Comparison of ENCODE assay signal across 17 mouse cellular contexts in the genomic region with DNA sequence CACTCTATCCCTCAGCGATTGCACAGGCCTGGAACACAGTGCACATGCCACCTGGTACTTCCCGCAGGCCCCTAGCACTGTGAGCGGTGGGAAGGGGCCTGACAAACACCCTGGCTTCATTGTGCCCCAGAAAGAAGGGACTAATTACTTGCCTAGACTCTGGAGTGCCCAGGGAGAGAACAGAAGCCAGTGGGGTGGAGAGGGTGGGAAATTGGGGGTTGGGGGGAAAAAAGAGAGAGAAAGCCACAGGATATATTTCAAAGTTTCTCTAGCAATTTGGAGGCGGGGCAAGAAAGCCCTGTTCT. TPM values are rescaled to one million over a fixed set of nuclear protein-coding genes. Genes with fewer than 3 reads are reported as not detected.
DNase-seq lines count a peak whose midpoint lies in the region; ATAC-seq and TF ChIP-seq lines count a peak whose summit lies in the region.
"Had no signal": no experiment of that assay in that cellular context is flagged by ENCODE, and none has a peak within 500 bp of the region (broad histone marks: within the 10 kb centered on the region; RNA-seq: fewer than 3 reads in every experiment).

No protein-coding gene starts in this region.

- no peak for TF ChIP-seq CTCF in E14TG2a.4 (conservative IDR thresholded peaks at IDR 0.05; ENCODE audit: low read length)
- TF ChIP-seq CTCF in layer of hippocampus, adult 2 months (conservative IDR thresholded peaks at IDR 0.05): no peak

- ATAC-seq in hindbrain, embryonic 16.5 days: no peak
- no peak; the same call in none of the 2 replicates for ATAC-seq in embryonic facial prominence, embryonic 14.5 days (ENCODE audit: low read depth)
- 0 out of 2 replicates have a peak, but pooled peaks have one; percentile 26 for ATAC-seq in limb, embryonic 12.5 days (ENCODE audit: insufficient number of reproducible peaks, insufficient read depth, low FRiP score, low TSS enrichment, low read depth)

- peak overlapping the region; percentile 68 for H3K27ac ChIP-seq in hindbrain, embryonic 10.5 days
- no peak overlapping the region for H3K27ac ChIP-seq in hindbrain, embryonic 16.5 days (ENCODE audit: low read depth, low read length)
- H3K27ac ChIP-seq in embryonic facial prominence, embryonic 14.5 days (replicated peaks; ENCODE audit: low read depth, low read length): no peak overlapping the region
- peak overlapping the region; percentile 1; the same call in 1 of the 2 replicates for H3K27ac ChIP-seq in limb, embryonic 12.5 days
- H3K27ac ChIP-seq in layer of hippocampus, adult 2 months: no peak overlapping the region
- H3K27ac ChIP-seq: heart, embryonic 15.5 days; hindbrain, embryonic 15.5 days had no signal

- WGBS in hindbrain, embryonic 10.5 days: 32% methylated on average over 4 of the region's 4 CpGs
- 16% methylated on average over 4 of the region's 4 CpGs for WGBS in hindbrain, embryonic 16.5 days
- WGBS in embryonic facial prominence, embryonic 14.5 days: 60% methylated on average over 4 of the region's 4 CpGs
- 31% methylated on average over 4 of the region's 4 CpGs for WGBS in limb, embryonic 12.5 days

- no peaks in the 10 kb centered on the region for H3K9me3 ChIP-seq in hindbrain, embryonic 10.5 days
- no peaks in the 10 kb centered on the region for H3K9me3 ChIP-seq in hindbrain, embryonic 16.5 days (ENCODE audit: control insufficient read depth, low read length)
- H3K9me3 ChIP-seq in E14TG2a.4 (ENCODE audit: low read length): no peaks in the 10 kb centered on the region
- H3K9me3 ChIP-seq in embryonic facial prominence, embryonic 14.5 days (ENCODE audit: control insufficient read depth, low read length): no peaks in the 10 kb centered on the region
- H3K9me3 ChIP-seq in limb, embryonic 12.5 days: no peaks in the 10 kb centered on the region
- H3K9me3 ChIP-seq: heart, embryonic 15.5 days; hindbrain, embryonic 15.5 days had no signal

- H3K4me3 ChIP-seq in hindbrain, embryonic 10.5 days: 0 out of 2 replicates have a peak overlapping the region, but pooled peaks have one; percentile 20
- H3K4me3 ChIP-seq in hindbrain, embryonic 16.5 days (ENCODE audit: low read length): no peak overlapping the region
- H3K4me3 ChIP-seq in E14TG2a.4 (replicated peaks; ENCODE audit: low read length): peak overlapping the region; percentile 35; the same call in 1 of the 2 replicates
- no peak overlapping the region for H3K4me3 ChIP-seq in embryonic facial prominence, embryonic 14.5 days (ENCODE audit: low read depth, low read length)
- H3K4me3 ChIP-seq in limb, embryonic 12.5 days (replicated peaks): no peak overlapping the region
- H3K4me3 ChIP-seq in layer of hippocampus, adult 2 months: no peak overlapping the region
- H3K4me3 ChIP-seq: heart, embryonic 15.5 days; hindbrain, embryonic 15.5 days had no signal

- H3K9ac ChIP-seq in hindbrain, embryonic 16.5 days (ENCODE audit: low read depth, low read length): no peak overlapping the region
- 0 out of 2 replicates have a peak overlapping the region, but pooled peaks have one; percentile 1 for H3K9ac ChIP-seq in embryonic facial prominence, embryonic 14.5 days (ENCODE audit: low read depth, low read length)
- no peak overlapping the region for H3K9ac ChIP-seq in limb, embryonic 12.5 days (replicated peaks)
- H3K9ac ChIP-seq: heart, embryonic 15.5 days; hindbrain, embryonic 15.5 days had no signal

- peaks cover 98% of the 10 kb centered on the region for H3K27me3 ChIP-seq in hindbrain, embryonic 10.5 days (ENCODE audit: insufficient read depth, poor library complexity, severe bottlenecking)
- no peaks in the 10 kb centered on the region for H3K27me3 ChIP-seq in hindbrain, embryonic 16.5 days (replicated peaks; ENCODE audit: control insufficient read depth, insufficient read depth, low read length)
- H3K27me3 ChIP-seq in E14TG2a.4 (ENCODE audit: insufficient read depth, low read length): no peaks in the 10 kb centered on the region; the same call in 1 of the 2 replicates
- no peaks in the 10 kb centered on the region for H3K27me3 ChIP-seq in embryonic facial prominence, embryonic 14.5 days (replicated peaks; ENCODE audit: control insufficient read depth, insufficient read depth, low read length)
- H3K27me3 ChIP-seq in limb, embryonic 12.5 days: 0 out of 2 replicates have a peak, but pooled peaks cover 4% of the 10 kb centered on the region
- H3K27me3 ChIP-seq: heart, embryonic 15.5 days; hindbrain, embryonic 15.5 days had no signal

- H3K4me1 ChIP-seq in hindbrain, embryonic 10.5 days (replicated peaks): peaks cover 45% of the 10 kb centered on the region
- peaks cover 20% of the 10 kb centered on the region for H3K4me1 ChIP-seq in hindbrain, embryonic 16.5 days (ENCODE audit: control insufficient read depth, insufficient read depth, low read depth, low read length)
- peaks cover 63% of the 10 kb centered on the region for H3K4me1 ChIP-seq in E14TG2a.4 (replicated peaks; ENCODE audit: low read depth, low read length)
- peaks cover 16% of the 10 kb centered on the region for H3K4me1 ChIP-seq in embryonic facial prominence, embryonic 14.5 days (ENCODE audit: control insufficient read depth, insufficient read depth, low read length)
- H3K4me1 ChIP-seq in limb, embryonic 12.5 days (replicated peaks): peaks cover 21% of the 10 kb centered on the region

- peak; percentile 12 for DNase-seq in hindbrain, embryonic 10.5 days (ENCODE audit: low spot score)
- no peak for DNase-seq in embryonic facial prominence, embryonic 14.5 days (ENCODE audit: low spot score)
- no peak for DNase-seq in ovary, postnatal 14 days (ENCODE audit: low spot score)
- no peak for DNase-seq in kidney, postnatal 25 days
- DNase-seq in layer of hippocampus, adult 2 months (ENCODE audit: low spot score in 2 of 2): no peak
- DNase-seq: cerebellum, adult 11 months; cerebellum, postnatal 36 days; heart, adult 18-20 months; kidney, adult 18-20 months; kidney, postnatal 14 days; lung, postnatal 36 days; right cerebral cortex, postnatal 25 days had no signal

- H3K4me2 ChIP-seq in hindbrain, embryonic 16.5 days (ENCODE audit: low read length): no peak overlapping the region
- no peak overlapping the region for H3K4me2 ChIP-seq in embryonic facial prominence, embryonic 14.5 days (ENCODE audit: low read depth, low read length)
- no peak overlapping the region for H3K4me2 ChIP-seq in limb, embryonic 12.5 days
- H3K4me2 ChIP-seq: heart, embryonic 15.5 days; hindbrain, embryonic 15.5 days had no signal

- no peaks in the 10 kb centered on the region for H3K36me3 ChIP-seq in hindbrain, embryonic 10.5 days
- peaks cover 5% of the 10 kb centered on the region; the same call in 1 of the 2 replicates for H3K36me3 ChIP-seq in hindbrain, embryonic 16.5 days (ENCODE audit: control insufficient read depth, insufficient read depth, low read length)
- no peaks in the 10 kb centered on the region for H3K36me3 ChIP-seq in E14TG2a.4 (ENCODE audit: insufficient read depth, low read length)
- no peaks in the 10 kb centered on the region for H3K36me3 ChIP-seq in embryonic facial prominence, embryonic 14.5 days (ENCODE audit: control insufficient read depth, insufficient read depth, low read length)
- no peaks in the 10 kb centered on the region for H3K36me3 ChIP-seq in limb, embryonic 12.5 days
- H3K36me3 ChIP-seq: heart, embryonic 15.5 days; hindbrain, embryonic 15.5 days had no signal

RNA-seq across cellular contexts. Expression of a gene that starts 43.9 kb away (rescaled TPM):
- 1.8 and 5.5 TPM in 2 replicates for polyA plus RNA-seq in hindbrain, embryonic 10.5 days (2016; fragmentation: Nextera tagmentation; extraction: Ambion mirVana)
- 5.3 and 6.7 TPM in 2 replicates for polyA plus RNA-seq in hindbrain, embryonic 16.5 days (2015; fragmentation: Nextera tagmentation; extraction: Ambion mirVana)
- 6.1 and 6.9 TPM in 2 replicates for polyA plus RNA-seq in embryonic facial prominence, embryonic 14.5 days (2014; fragmentation: Nextera tagmentation; extraction: Ambion mirVana)
- polyA plus RNA-seq in limb, embryonic 12.5 days (2016; fragmentation: Nextera tagmentation; extraction: Ambion mirVana): 6.8 and 7.2 TPM in 2 replicates
- total RNA-seq in layer of hippocampus, adult 2 months (2021): 10 to 100 TPM; 35.4 to 38.7 TPM

RNA-seq across cellular contexts. Expression of a gene that starts 55.8 kb away (rescaled TPM):
- polyA plus RNA-seq in hindbrain, embryonic 10.5 days (2016; fragmentation: Nextera tagmentation; extraction: Ambion mirVana): 48.8 and 62.1 TPM in 2 replicates
- 77.0 and 85.7 TPM in 2 replicates for polyA plus RNA-seq in hindbrain, embryonic 16.5 days (2015; fragmentation: Nextera tagmentation; extraction: Ambion mirVana)
- 40.9 and 44.8 TPM in 2 replicates for polyA plus RNA-seq in embryonic facial prominence, embryonic 14.5 days (2014; fragmentation: Nextera tagmentation; extraction: Ambion mirVana)
- polyA plus RNA-seq in limb, embryonic 12.5 days (2016; fragmentation: Nextera tagmentation; extraction: Ambion mirVana): 50.5 and 53.7 TPM in 2 replicates
- total RNA-seq in layer of hippocampus, adult 2 months (2021): 10 to 100 TPM; 55.4 to 65.4 TPM

RNA-seq across cellular contexts. Expression of a gene that starts 55.8 kb away (rescaled TPM):
- 21.5 and 21.6 TPM in 2 replicates for polyA plus RNA-seq in hindbrain, embryonic 10.5 days (2016; fragmentation: Nextera tagmentation; extraction: Ambion mirVana)
- polyA plus RNA-seq in hindbrain, embryonic 16.5 days (2015; fragmentation: Nextera tagmentation; extraction: Ambion mirVana): 11.1 and 14.6 TPM in 2 replicates
- polyA plus RNA-seq in embryonic facial prominence, embryonic 14.5 days (2014; fragmentation: Nextera tagmentation; extraction: Ambion mirVana): 11.1 and 12.2 TPM in 2 replicates
- polyA plus RNA-seq in limb, embryonic 12.5 days (2016; fragmentation: Nextera tagmentation; extraction: Ambion mirVana): 17.7 and 20.1 TPM in 2 replicates
- 1 to 10 TPM; 9.9 TPM for total RNA-seq in layer of hippocampus, adult 2 months (2021)

Comparison
In these comparisons a context has a peak if more than half of its experiments do, and no peak if none do; other contexts are left out.
1. H3K27ac ChIP-seq: peak in hindbrain, embryonic 10.5 days (single experiment) and limb, embryonic 12.5 days (single experiment); none in hindbrain, embryonic 16.5 days (single experiment), embryonic facial prominence, embryonic 14.5 days (single experiment) and layer of hippocampus, adult 2 months (single experiment).
2. H3K4me3 ChIP-seq: peak in hindbrain, embryonic 10.5 days (single experiment) and E14TG2a.4 (single experiment); none in hindbrain, embryonic 16.5 days (single experiment), embryonic facial prominence, embryonic 14.5 days (single experiment), limb, embryonic 12.5 days (single experiment) and layer of hippocampus, adult 2 months (single experiment).